Mouse (Mus musculus): Measurements from ENCODE around the gene Dot1l. TPM values are rescaled to one million over a fixed set of nuclear protein-coding genes. Genes with fewer than 3 reads are reported as not detected.

Gene Dot1l
- total and polyA plus RNA-seq, 3 experiments, result 3.3 to 43.8 (median 13.3) TPM

- H3K27ac ChIP-seq (ENCODE audit: insufficient read depth, low read depth), result no peak overlapping the region
- in situ Hi-C loops (cut with MboI; ENCODE audit: low pct_ligation_motif_present, low pct_unique_long_range_greater_than_20kb, low sequenced_read_pairs) (no loop called here), dilution Hi-C loops (cut with MboI; ENCODE audit: extremely low pct_ligation_motif_present, extremely low pct_unique_long_range_greater_than_20kb, low sequenced_read_pairs) (no loop called here)
These were observed 1.1 kb downstream of the Dot1l start for GRCm38 (mm10) chr10:80756099-80756498.

GRCm38 (mm10) chr10:80756509-80756908, 1.5 kb downstream of the Dot1l start:
- no peaks in the 10 kb centered on the region for H3K9me3 ChIP-seq (replicated peaks; ENCODE audit: low read length)
- peaks cover 0 to 29% of the 10 kb centered on the region in 2 experiments for H3K36me3 ChIP-seq (replicated peaks in 1 of 2; ENCODE audit: control insufficient read depth in 1 of 2, insufficient read depth in 1 of 2, low read length in 1 of 2)
- peak overlapping the region; percentile 52 for H3K4me2 ChIP-seq (ENCODE audit: insufficient read depth, low read depth, poor library complexity, severe bottlenecking)
- in situ Hi-C loops (cut with MboI; ENCODE audit: low pct_ligation_motif_present, low pct_unique_long_range_greater_than_20kb, low sequenced_read_pairs) (no loop called here), dilution Hi-C loops (cut with MboI; ENCODE audit: extremely low pct_ligation_motif_present, extremely low pct_unique_long_range_greater_than_20kb, low sequenced_read_pairs) (no loop called here)
- peak overlapping the region; percentile 96 for H3K9ac ChIP-seq (ENCODE audit: insufficient read depth, low read depth)
- no peaks in the 10 kb centered on the region for H3K27me3 ChIP-seq (replicated peaks)
- DNase-seq (ENCODE audit: extremely low read depth), result no peak
- no peak overlapping the region for H3K27ac ChIP-seq (ENCODE audit: insufficient read depth, low read depth)
- H3K4me1 ChIP-seq (ENCODE audit: control insufficient read depth in 1 of 2, insufficient read depth in 2 of 2), result peaks cover 26 to 61% of the 10 kb centered on the region in 2 experiments
- peaks cover 63% of the 10 kb centered on the region for H3K79me2 ChIP-seq (replicated peaks; ENCODE audit: control insufficient read depth, extremely low read depth, insufficient read depth, poor library complexity, severe bottlenecking)
- H3K4me3 ChIP-seq (replicated peaks in 1 of 3; ENCODE audit: low read depth in 2 of 3, low read length in 2 of 3, poor library complexity in 1 of 3), result peak overlapping the region; percentile 93 to 98 (median 96)
- TF ChIP-seq TCF12 (IDR thresholded peaks at IDR 0.05; ENCODE audit: low read depth, low read length) (no peak), JUN (IDR thresholded peaks at IDR 0.05; ENCODE audit: insufficient read depth, low read depth, low read length) (no peak), HCFC1 (IDR thresholded peaks at IDR 0.05; ENCODE audit: low read depth, low read length) (no peak), RAD21 (IDR thresholded peaks at IDR 0.05; ENCODE audit: low read depth, low read length) (no peak), ZC3H11A (IDR thresholded peaks at IDR 0.05; ENCODE audit: low read depth, low read length) (no peak), ZMIZ1 (IDR thresholded peaks at IDR 0.05; ENCODE audit: low read depth, low read length) (no peak), GABPA (IDR thresholded peaks at IDR 0.05; ENCODE audit: insufficient replicate concordance, low read depth, low read length) (no peak), NRF1 (IDR thresholded peaks at IDR 0.05; ENCODE audit: low read depth, low read length) (no peak), CTCF (conservative IDR thresholded peaks at IDR 0.05 in 1 of 2, IDR thresholded peaks at IDR 0.05 in 1 of 2; ENCODE audit: low read depth in 2 of 2, low read length in 2 of 2) (no peak), JUND (conservative IDR thresholded peaks at IDR 0.05; ENCODE audit: low read depth, low read length) (no peak), SMC3 (IDR thresholded peaks at IDR 0.05; ENCODE audit: low read depth, low read length) (no peak), MYC (IDR thresholded peaks at IDR 0.05; ENCODE audit: low read depth, low read length) (no peak)

More at GRCm38 (mm10) chr10:80756099-80756498, 1.1 kb downstream of the Dot1l start:
- H3K4me2 ChIP-seq (ENCODE audit: insufficient read depth, low read depth, poor library complexity, severe bottlenecking), result peak overlapping the region; percentile 52
- TF ChIP-seq MXI1 (IDR thresholded peaks at IDR 0.05; ENCODE audit: low read depth, low read length) (0 out of 2 replicates have a peak, but pooled peaks have one; percentile 33), MYC (IDR thresholded peaks at IDR 0.05; ENCODE audit: low read depth, low read length) (no peak)
- DNase-seq (ENCODE audit: extremely low read depth), result no peak
- no peaks in the 10 kb centered on the region for H3K27me3 ChIP-seq (replicated peaks)
- peaks cover 59% of the 10 kb centered on the region for H3K79me2 ChIP-seq (replicated peaks; ENCODE audit: control insufficient read depth, extremely low read depth, insufficient read depth, poor library complexity, severe bottlenecking)
- peaks cover 0 to 26% of the 10 kb centered on the region in 2 experiments for H3K36me3 ChIP-seq (replicated peaks in 1 of 2; ENCODE audit: control insufficient read depth in 1 of 2, insufficient read depth in 1 of 2, low read length in 1 of 2)
- H3K4me1 ChIP-seq (ENCODE audit: control insufficient read depth in 1 of 2, insufficient read depth in 2 of 2), result peaks cover 28 to 63% of the 10 kb centered on the region in 2 experiments
- peak overlapping the region; percentile 93 to 98 (median 96) for H3K4me3 ChIP-seq (replicated peaks in 1 of 3; ENCODE audit: low read depth in 2 of 3, low read length in 2 of 3, poor library complexity in 1 of 3)
- H3K9me3 ChIP-seq (replicated peaks; ENCODE audit: low read length), result no peaks in the 10 kb centered on the region
- peak overlapping the region; percentile 96 for H3K9ac ChIP-seq (ENCODE audit: insufficient read depth, low read depth)

GRCm38 (mm10) chr10:80756967-80757366, 2.0 kb downstream of the Dot1l start:
- Histone ChIP-seq H3K4me3 (replicated peaks in 1 of 3; ENCODE audit: low read depth in 2 of 3, low read length in 2 of 3, poor library complexity in 1 of 3) (peak overlapping the region in 2 of 3 experiments; percentile 93 to 98), H3K27ac (ENCODE audit: insufficient read depth, low read depth) (no peak overlapping the region), H3K79me2 (replicated peaks; ENCODE audit: control insufficient read depth, extremely low read depth, insufficient read depth, poor library complexity, severe bottlenecking) (peaks cover 68% of the 10 kb centered on the region), H3K9me3 (replicated peaks; ENCODE audit: low read length) (no peaks in the 10 kb centered on the region), H3K4me1 (ENCODE audit: control insufficient read depth in 1 of 2, insufficient read depth in 2 of 2) (peaks cover 26 to 59% of the 10 kb centered on the region in 2 experiments), H3K27me3 (replicated peaks) (no peaks in the 10 kb centered on the region), H3K36me3 (replicated peaks in 1 of 2; ENCODE audit: control insufficient read depth in 1 of 2, insufficient read depth in 1 of 2, low read length in 1 of 2) (peaks cover 0 to 33% of the 10 kb centered on the region in 2 experiments), H3K4me2 (ENCODE audit: insufficient read depth, low read depth, poor library complexity, severe bottlenecking) (peak overlapping the region; percentile 52; the same call in 1 of the 2 replicates), H3K9ac (ENCODE audit: insufficient read depth, low read depth) (peak overlapping the region; percentile 96; the same call in 1 of the 2 replicates)
- TF ChIP-seq ZC3H11A (IDR thresholded peaks at IDR 0.05; ENCODE audit: low read depth, low read length), result no peak
- no peak for TF ChIP-seq ZMIZ1 (IDR thresholded peaks at IDR 0.05; ENCODE audit: low read depth, low read length)
- no peak for TF ChIP-seq GABPA (IDR thresholded peaks at IDR 0.05; ENCODE audit: insufficient replicate concordance, low read depth, low read length)
- TF ChIP-seq CHD1 (IDR thresholded peaks at IDR 0.05; ENCODE audit: low read depth, low read length), result no peak
- no peak for TF ChIP-seq HCFC1 (IDR thresholded peaks at IDR 0.05; ENCODE audit: low read depth, low read length)
- TF ChIP-seq E2F4 (IDR thresholded peaks at IDR 0.05; ENCODE audit: insufficient replicate concordance, low read depth, low read length), result no peak
- in situ Hi-C loops (cut with MboI; ENCODE audit: low pct_ligation_motif_present, low pct_unique_long_range_greater_than_20kb, low sequenced_read_pairs), result no loop called here
- no peak for DNase-seq (ENCODE audit: extremely low read depth)
- dilution Hi-C loops (cut with MboI; ENCODE audit: extremely low pct_ligation_motif_present, extremely low pct_unique_long_range_greater_than_20kb, low sequenced_read_pairs), result no loop called here
